Mouse (Mus musculus): ENCODE results near the gene Cd68.
"Not testable (repeated sequence)": the region's sequence is repeated elsewhere in the genome, so short reads cannot be mapped to it uniquely, and the experiment has no call there.

The Cd68 gene

DNA sequence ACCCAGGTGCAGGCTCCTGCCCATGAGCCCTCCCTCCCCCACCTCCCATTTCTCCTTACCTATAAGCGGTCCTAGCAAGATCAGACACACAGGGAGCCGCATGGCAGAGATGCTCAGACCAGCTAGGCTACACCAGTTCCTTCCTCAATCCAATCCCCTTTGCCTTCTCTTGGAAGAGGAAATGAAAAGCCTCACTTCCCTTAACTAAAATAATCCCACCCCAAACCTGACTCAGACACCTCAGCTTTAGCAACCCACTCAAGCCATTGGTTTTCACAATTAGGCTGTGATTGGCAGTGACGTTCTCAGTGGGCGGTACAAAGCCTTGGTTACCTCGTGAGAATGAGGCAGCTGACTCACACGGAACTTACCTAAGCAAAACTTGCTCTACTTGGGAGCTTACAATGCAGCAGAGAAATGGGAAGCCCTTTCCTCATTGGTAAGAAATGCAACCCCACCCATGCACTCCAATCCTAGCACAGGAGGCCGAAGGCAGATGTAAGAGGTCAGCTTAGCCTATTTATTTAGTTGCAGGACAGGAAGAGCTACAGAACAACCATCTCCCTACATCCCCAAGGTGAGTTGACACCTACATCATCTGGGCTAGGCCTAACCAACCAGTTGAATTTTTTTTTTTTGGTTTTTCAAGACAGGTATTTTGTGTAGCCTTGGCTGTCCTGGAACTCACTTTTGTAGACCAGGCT lies at the start of gene Cd68:
Cd68 (minus strand) TSS at position 193 of the 704 bp plus-strand sequence.
- DNase-seq: peak; percentile 50

DNA sequence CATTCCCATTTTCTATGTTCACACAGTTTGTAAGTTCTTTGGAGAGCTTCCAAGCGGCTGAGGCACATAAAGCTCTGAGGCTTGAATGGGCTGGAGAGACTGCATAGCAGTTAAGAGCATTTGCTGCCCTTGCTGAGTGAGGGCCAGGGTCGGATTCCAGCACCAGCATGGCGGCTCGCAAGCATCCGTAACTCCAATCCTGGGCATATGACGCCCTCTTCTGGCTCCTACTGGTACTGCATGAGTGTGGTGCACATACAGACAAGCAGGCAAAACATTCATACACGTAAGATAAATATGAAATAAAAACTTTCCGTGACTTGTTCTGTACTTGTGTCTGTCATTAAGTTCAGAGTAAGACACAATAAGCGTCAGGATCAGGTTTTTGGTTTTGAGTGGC lies 49.5 kb upstream of the Cd68 start:
- DNase-seq: peak; percentile 23

DNA sequence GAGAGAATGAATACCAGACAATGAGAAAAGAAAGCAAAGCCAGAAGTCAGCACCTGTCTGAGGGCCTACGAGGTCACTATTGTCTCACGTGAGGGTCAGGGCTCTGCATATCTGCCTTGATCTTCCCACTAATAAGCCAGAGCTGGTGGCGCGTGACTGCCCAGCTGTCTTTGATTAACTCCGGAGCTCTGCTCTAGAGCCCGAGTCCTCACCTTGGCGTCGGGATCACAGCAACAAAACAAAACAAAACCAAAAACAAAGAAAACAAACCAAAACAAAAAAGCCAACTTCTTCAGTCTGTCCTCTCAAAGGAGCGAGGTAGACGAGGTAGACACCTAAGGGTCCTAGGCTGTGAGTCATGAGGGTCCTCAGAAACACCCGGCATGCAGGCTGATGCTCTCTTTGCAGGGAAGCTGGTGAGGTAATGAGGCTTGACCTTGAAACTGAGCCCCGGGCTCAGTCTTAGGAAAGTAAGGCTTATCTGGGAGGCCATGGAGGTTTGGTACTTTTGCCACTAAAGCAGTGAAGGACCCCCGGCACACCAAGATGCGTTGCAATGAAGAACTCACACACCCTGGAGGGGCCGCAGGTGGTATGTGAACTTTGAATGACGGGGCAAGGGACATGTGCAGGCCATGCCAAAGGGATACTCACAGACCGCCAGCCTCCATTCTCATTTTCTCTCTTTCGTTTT lies 48.8 kb upstream of the Cd68 start:
- DNase-seq: peak; percentile 75

DNA sequence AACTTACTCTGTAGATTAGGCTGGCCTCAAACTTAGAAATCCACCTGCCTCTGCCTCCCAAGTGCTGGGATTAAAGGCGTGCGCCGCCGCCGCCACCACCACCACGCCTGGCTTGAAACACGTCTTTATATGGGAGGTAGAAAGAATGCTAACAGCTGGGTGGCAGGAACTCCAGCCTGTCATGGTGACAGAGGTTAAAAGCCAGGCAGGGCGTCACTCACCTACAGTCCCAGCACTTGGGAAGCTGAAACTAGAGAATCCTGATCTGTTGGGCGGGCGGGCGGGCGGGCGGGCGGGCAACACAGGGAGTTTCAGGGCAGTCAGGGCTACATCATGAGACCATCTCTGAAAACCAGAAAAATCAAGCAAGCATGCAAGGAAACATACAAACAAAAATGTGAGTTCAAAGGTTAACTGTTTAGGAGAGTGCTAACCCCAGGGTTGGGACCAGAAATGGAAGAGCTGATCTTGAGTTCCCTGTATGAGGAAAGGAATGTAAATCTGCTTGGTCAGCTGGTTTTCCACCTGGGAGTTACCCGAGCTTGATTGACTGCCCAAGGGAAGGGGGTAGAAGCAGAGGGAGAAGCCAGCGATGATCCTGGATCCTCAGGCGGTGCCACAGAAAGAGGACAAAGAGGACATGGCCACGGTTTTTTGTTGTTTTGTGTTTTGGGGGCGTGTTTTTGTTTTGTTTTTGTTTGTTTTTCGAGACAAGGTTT lies 47.2 kb upstream of the Cd68 start:
- peak; percentile 16 for DNase-seq

DNA sequence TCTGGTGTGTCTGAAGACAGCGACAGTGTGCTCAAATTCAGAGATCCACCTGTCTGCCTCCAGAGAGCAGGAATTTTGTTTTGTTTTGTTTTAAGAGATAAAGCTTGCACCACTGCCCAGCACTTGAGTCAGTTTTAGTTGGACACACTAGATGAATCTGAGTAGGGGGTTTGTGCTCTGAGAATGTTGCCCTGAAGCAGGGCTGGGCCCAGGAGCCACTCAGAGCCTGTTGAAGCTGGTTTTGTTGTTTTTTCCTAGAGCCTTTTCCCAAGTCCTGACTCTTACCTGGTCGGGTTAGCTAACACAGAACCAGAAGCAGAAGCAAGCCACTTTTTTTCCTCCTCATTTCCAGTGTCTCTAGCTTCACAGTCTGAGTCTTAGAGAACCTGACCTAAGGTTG lies 45.1 kb upstream of the Cd68 start:
- DNase-seq: no peak

DNA sequence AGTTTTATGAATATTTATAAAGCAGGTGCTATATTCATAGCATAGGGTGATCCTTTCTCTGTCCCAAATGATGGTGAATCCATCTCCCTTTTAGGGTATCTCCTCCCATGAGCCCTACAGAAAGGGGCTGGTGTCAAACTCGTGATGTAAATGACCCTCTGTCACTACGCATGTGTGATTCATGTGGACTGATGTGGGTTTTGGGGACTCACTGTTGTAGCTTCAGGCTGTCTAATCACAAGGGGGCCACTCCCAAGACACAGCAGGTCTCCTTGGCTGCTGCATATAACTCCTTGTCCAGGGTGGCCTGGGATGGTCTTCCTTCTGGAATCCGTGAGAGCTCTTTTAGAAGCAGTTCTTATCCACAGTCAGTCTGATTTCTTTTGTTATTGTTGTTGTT lies 44.5 kb upstream of the Cd68 start:
- no peak for DNase-seq

DNA sequence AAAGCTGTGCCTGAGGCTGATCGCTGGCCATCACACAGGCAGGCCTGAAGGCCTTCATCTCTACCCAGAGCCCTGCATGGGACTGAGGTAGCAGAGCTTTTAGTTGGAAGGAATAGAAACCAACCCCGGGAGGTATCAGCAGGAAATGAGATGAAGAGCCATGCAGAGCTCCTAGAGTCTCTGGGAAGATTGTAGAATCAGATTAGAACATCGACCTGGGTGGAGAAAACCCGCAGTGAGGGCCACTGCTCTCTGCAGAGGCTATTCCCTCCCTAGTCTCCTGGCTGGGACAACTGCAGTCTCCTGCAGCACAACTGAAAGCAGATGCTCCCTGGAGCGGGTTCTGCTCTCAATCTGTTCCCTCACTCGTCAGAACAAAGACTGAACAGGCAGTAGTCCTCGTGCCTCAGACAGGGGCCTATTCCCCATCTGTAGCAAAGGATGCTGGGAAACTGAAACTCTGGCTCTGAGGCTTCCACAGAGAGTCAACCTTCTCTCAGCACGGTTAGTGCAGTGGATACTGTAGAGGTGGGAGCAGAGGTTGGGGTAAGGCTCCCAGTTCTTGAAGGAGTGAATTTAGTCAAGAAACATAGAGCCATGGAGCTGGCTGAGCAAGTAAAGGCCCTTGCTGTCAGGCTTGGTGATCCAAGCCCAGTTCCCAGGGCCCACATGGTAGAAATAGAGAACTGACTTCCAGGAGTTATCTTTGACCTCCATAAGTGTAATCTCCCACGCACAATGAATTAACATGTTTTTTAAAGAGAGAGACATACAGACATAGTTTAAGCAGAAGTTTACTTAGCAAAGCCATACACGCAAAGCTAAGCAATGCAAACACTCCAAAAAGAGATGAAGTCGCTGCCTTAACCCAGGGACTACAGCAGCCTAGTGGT lies 43.8 kb upstream of the Cd68 start:
- no peak for DNase-seq

DNA sequence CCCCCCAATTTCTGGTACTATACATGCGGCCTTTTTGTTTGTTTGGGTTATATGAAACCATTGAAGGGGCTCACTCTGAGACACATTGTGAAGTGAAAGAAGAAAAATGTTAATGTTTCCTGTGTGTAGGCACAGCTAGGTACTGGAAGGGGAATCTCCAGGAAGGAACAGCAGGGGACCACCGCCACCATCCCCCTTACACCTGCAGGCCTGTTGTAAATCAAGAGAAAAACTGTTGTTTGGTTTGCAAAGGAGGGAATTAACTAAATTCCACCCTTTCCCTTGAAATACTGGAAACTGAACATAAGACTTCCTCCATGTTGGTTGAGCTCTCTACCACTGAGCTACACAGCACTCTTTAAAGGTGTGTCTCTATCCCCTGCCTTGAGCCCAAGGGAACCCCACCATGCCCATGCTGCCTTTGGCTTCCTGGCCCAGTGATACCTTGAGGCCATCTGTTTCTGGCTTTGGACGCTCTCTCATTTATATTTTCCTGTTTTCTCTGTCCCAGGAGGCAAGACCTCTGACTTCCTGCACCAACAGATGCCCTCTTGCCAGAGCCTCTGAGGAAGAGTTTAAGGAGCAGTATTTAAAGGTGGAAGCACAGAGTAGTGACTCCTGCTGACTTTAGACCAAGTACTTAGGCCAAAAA lies 42.8 kb upstream of the Cd68 start:
- no peak for DNase-seq

DNA sequence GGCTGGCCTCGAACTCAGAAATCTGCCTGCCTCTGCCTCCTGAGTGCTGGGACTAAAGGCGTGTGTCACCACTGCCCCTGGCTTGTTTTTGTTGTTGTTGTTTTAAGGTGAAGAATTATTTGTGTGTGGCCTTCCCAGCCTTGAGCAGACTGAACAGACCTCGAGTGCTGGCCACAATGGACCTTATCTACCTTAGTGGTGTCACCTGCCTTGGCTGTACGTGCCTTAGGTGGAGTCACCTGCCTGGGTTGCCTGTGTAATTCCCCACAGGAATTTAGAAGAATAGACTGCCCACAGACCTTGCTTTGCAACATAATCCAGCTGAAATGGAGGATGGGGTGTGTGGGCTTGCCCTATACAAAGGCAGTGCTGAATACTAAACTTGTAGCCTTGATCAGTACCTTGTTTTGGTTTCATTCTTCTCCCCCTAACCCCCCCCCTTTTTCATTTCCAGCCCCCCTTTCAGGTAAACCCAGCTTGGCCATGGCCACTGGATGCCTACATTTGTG lies 42.0 kb upstream of the Cd68 start:
- no peak for DNase-seq

DNA sequence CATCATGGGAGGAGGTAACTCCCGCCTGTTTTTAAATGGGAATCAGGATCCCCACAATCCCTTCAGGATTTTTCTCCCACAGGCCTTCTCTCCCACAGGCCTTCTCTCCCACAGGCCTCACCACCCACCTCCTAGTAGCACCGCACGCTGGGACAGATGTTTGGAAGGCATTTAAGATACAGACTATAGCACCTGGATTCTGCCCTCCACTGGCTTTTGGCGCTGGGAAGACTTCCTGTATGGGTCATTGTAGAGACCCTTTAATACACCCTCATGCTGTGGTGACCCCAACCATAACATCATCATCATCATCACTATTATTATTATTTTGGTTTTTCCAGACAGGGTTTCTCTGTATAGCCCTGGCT lies 41.5 kb upstream of the Cd68 start:
- no peak for DNase-seq

DNA sequence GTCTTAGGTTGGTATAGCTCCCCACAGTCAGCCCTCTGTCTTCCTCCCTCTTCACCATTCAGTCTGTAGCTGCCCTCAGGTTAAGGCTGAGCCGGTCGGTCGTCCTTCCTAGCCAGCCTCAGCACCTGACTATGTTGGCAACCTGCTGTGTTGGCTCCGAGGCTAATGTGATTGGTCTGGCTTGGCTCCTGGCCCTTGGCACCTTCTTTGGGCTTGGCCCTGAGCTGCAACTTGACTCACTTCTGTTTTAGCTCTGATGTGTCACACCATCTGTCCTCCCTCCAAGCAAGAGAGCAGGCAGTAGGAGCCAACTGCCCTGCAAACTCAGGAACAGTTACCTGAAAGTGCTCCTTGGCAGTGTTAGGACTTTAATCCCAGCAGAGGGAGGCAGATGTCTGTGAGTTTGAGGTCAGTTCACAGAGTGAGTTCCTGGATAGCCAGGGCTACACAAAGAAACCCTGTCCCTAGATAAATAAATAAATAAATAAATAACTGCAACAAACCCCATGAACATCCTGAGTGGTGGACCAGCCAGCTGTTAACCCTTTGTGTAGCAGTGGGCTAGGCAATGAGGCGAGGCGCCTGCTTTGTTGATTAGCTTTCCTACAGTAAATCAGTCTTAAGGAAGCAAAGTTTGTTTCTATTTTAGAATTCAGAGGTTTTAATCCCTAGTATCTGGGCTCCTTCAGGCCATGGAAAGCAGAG lies 41.0 kb upstream of the Cd68 start:
- no peak for DNase-seq

DNA sequence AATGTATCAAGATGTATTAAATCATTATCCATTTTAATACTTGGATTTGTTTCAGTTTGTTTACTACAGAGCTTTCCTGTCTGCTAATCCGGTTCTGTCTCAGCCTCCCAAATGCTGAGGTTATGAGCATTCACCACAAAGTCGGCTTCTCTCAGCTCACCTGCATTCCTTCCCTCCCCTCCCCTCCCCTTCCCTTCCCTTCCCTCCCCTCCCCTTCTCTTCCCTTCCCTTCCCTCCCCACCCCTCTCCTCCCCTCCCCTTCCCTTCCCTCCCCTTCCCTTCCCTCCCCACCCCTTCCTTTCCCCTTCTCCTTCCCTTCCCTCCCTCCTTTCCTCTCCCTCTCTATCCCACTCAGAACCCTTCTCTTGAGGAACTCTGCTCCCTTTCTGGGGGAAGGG lies 38.7 kb upstream of the Cd68 start:
- no peak for DNase-seq

DNA sequence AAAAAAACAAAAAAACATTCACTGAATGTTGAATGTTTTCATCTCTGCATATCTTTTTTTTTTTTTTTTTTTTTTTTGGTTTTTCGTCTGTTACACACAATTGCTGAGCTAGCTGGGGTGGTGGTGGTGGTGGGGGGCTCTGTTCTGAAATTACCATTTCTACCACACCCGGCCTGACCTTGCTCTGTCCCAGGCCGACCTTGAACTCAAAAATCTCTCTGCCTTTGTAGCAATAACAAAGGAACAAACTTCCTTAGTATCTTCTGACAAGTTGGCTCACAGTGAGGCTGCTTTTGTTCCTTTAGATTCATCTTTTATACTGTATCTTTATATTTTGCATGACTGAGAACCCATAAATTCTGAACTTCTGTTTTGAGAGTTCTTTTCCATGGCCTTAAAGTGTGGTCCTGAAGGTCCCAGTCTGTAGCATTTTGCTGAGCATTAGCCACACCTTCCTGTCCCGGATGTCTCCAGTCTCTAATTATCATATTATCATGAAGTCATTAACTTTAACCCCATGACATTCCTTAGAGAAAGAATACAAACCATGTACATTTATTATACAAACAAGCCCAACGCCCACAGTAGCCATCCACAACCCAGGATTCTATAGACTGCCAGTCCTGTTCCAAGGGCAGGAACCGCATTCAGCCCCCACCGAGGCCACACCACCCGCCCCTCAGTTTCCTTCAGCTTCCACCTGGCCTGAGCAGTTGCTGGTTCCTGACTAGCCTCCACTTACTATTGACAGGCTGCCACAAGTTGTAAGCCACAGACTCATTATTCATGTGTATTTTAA lies 38.1 kb upstream of the Cd68 start:
- no peak for DNase-seq

DNA sequence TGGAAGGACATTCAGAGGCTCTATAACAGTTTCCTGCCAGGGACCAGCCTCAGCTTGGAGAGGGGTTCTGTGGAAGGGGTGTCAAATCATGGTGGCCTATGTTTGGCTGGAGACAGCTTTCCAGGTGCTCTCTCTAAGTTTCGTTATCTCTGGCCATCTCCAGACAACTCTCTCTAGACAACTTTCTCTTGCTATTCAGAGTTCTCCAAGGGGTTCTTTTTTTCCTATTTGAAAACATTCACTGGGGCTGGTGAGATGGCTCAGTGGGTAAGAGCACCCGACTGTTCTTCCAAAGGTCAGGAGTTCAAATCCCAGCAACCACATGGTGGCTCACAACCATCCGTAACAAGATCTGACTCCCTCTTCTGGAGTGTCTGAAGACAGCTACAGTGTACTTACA lies 37.4 kb upstream of the Cd68 start:
- DNase-seq: not testable (repeated sequence)

DNA sequence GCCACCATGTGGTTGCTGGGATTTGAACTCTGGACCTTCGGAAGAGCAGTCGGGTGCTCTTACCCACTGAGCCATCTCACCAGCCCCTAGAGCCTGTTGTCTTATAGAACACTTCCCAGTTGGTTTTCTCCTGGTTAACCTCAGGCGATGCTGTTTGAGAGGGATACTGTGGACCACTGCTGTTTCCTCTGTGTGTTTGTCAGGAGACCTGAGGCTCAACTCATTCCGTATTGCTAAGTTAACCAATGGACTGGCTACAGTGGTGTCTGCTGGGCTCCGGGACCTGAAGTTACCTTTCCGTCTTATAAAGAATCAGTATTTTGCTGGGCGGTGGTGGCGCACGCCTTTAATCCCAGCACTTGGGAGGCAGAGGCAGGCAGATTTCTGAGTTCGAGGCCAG lies 36.9 kb upstream of the Cd68 start:
- not testable (repeated sequence) for DNase-seq

DNA sequence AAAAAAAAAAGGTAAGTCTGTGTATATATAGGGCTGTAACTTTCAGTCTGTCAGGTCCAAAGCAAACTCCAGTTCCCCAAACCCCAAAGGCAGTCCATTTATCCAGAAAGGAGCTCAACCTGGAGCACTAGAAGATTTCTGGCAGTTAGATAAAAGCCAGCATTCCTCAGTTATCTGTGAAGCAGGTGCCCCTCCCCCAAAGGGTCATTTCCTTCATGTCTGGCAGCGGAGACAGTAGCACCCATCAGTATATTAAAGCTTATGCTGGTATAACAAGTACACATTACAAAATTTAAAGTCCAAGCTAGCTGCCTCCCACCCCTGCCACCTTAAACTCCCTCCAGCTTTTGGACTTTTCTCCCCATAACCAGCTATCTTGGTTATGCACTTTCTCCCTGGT lies 33.6 kb upstream of the Cd68 start:
- DNase-seq: no peak

DNA sequence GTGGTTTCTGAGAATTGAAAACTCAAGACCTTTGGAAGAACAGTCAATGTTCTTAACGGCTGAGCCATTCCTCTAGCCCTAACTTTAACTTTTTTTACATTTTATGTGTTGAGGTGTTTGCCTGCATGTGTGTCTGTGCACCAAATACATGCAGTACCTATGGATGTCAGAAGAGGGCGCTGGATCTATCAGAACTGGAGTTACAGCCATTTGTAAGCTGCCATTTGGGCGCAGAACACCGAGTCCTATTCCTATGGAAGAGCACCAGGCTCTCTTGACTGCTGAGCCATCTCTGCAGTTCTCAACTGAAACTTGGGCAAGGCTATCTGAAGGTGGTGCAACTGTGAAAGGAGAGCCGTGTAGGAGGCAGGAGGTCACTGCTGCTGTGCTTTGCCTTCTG lies 32.6 kb upstream of the Cd68 start:
- no peak for DNase-seq

DNA sequence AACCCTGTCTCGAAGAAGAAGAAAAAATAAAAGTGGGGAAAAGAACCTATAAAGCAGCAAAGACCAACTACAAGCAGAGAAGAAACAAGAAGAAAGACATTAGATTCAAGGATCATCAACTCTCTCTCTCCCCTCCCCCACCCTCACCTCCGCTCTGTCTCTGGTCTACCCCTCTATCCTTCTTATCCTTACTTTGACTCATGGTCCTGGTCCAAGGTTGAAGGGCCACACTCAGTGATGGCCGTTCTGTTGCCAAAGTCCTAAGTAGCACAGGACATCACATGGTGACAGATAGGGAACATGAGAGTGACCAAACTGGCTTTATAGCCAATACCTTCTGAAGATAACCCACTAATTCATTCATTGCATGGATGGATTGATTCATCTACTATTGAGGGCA lies 31.4 kb upstream of the Cd68 start:
- DNase-seq: no peak

DNA sequence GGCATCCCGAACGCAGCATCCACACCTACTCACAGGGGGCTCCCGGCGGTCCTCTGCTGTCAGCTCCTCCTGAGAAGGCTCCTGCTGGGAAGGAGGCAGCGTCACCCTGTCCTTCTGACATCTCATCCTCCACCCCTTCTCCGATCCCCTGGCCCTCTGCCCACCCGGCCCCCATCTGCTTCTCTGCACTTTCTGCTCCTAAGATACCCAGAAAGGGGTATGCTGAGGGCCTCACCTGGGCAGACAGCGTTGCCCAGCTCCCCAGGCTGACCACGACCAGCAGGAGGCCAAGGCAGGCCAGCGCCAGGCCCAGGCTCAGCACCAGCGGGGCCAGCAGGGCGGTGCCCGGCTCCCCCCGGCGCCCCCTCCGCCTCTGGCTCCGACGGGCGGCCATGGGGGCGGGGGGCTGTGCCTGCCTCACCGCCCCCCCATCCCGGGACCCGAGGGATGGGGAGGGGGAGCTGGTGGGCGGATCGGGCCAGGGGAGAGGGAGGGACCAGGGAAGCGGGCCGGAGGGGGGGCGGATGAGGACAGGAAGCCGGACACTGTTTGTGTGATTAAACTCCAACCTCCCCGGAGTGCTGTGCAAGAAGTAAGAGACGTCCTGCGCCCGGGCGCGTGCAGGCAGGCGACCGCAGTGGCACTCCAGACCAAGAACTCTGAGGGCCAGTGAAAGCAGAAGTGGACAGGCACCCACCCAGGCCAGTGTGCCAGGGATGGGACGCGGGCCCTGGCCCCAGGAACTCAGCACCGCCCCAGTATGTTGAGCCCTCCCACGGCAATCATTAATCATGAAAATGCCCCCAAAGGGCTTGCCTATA lies 29.6 kb upstream of the Cd68 start, which contains the start of the genes Tnfsf12 and Tnfsfm13:
Tnfsf12 (minus strand) TSS at position 489 of the 821 bp plus-strand sequence.
Tnfsfm13 (minus strand) TSS at position 738 of the 821 bp plus-strand sequence.
- DNase-seq: peak; percentile 72

DNA sequence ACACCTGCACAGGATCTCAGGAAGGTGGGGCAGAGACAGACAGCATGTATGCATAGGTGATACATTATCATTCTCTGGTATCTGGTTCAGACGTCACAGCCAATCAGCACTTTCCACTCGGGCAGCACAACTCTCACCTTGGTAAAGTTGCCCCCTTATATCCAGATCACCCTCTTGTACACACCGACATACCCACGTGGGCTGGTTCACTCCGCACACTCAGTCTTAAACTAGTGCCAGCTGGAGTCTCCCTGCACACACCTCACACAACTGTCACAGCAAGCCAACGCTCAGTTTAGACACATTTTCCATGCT lies 29.1 kb upstream of the Cd68 start:
- no peak for DNase-seq
